Mouse (Mus musculus): ENCODE data around the gene Snf8. TPM values are rescaled to one million over a fixed set of nuclear protein-coding genes. Genes with fewer than 3 reads are reported as not detected.

Gene Snf8
- polyA plus RNA-seq, 3 experiments from 2014 or later: 37.7 to 51.2 (median 42.6) TPM

- ATAC-seq: no peak
These were observed 6.6 kb upstream of the Snf8 start for GRCm38 (mm10) chr11:96028130-96028529.

GRCm38 (mm10) chr11:96030571-96030970, 4.1 kb upstream of the Snf8 start:
- no peak for ATAC-seq

DNA sequence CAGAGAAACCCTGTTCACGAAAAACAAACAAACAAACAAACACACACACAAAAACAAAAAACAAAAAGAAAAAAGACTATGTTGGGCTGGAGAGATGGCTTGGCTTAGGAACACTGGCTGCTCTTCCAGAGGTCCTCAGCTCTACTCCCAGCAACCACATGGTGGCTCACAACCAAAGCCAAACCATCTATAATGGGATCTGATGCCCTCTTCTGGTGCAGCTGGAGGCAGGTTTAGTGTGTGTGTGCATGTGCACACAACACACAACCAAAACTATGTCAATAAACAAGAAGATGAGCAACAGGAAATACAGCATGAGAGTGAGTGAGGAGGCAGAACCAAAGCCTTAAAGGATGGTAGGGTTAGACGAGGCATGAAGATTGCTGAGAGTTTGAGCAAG, 3.0 kb upstream of the Snf8 start:
- no peak for ATAC-seq

GRCm38 (mm10) chr11:96033264-96033663, 1.4 kb upstream of the Snf8 start:
- no peak for ATAC-seq

- peak; percentile 9 for ATAC-seq
These were observed 569 bp upstream of the Snf8 start for GRCm38 (mm10) chr11:96034116-96034515.

DNA sequence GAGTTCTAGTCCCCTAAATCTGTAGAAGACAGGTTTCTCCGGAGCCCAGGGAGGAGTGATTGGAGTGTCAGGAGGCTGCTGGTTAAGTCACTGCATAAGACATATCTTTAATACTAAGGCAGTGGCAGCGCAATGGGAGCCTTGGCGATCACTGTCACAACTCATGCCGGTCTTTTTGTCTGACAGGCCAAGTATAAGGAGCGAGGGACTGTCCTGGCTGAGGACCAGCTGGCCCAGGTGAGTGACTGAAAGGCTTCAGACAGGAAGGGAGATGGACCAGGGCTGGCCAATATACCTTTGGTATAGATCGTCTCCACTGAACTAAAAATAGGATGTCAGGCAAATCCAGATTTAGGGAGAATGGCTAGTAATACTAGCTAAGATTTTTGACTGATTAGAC, 448 bp downstream of the Snf8 start:
- no peak for ATAC-seq

- no peak for ATAC-seq
These were observed 2.8 kb downstream of the Snf8 start for GRCm38 (mm10) chr11:96037499-96037898.

DNA sequence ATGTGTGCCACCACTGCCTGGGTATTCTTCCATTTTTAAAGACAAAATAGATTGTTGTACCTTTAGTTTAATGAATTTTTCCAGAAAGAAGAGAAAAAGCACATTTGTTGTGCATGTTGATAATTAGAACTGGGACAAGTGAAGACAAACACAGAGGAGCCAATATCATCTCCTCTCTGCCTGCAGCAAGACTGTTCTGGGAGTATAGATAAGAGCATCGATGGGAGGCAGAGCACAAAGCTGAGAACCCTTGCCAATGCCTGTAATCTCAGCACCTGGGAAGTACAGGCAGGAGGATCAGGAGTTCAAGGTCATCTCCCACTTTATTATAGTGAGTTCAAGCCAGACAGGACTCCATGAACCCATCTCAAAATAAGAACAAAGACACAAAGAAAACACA, 3.9 kb downstream of the Snf8 start:
- no peak for ATAC-seq

DNA sequence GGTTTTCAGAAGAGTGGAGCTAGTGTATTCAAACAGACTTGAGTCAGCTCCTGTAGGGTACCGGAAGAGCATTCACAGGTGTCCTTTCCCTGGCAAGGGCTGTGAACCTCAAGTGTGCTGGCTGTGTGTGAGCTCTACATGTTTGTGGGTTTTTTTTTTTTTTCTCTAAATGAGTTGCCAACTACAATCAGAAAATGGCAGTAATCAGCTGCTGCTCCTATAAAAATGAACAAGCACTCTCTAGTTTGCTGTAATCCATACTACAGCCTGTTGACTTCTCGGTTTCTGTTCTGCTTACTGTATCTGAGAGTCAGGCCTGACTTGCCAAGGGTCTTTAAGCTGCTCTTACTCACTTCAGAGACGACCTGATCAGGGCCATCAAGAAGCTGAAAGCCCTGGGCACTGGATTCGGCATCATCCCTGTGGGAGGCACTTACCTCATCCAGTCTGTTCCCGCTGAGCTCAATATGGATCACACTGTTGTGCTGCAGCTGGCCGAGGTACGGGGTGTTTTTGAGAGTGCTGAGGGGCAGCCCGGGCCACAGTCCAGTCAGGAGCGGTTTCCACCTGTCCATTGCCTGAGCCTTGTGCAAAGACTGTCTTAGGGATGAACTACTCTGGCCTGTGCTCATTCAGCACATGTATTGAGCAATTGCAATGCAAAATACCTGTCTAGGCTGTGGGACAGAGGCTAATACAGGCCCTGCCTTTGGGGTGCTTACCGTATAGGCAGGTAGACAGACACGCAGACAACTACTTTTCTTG, 10.3 kb downstream of the Snf8 start:
- ATAC-seq: no peak

DNA sequence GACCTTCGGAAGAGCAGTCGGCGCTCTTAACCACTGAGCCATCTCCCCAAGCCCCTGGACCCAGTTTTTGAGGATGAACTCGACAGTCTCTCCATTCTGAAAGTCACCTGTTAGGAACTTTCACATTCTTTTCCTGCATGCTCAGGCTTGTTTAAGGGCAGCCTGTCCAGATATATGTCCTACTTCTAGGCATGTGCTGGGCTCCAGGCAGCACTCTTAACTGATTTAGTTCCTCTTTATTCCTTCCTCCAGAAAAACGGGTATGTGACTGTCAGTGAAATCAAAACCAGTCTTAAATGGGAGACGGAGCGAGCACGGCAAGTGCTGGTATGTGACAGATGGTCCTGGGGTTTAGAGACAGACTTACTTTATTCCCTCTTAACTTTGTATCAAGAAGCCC, 11.3 kb downstream of the Snf8 start:
- no peak for ATAC-seq

GRCm38 (mm10) chr11:96046793-96047192, 12.1 kb downstream of the Snf8 start:
- no peak for ATAC-seq

DNA sequence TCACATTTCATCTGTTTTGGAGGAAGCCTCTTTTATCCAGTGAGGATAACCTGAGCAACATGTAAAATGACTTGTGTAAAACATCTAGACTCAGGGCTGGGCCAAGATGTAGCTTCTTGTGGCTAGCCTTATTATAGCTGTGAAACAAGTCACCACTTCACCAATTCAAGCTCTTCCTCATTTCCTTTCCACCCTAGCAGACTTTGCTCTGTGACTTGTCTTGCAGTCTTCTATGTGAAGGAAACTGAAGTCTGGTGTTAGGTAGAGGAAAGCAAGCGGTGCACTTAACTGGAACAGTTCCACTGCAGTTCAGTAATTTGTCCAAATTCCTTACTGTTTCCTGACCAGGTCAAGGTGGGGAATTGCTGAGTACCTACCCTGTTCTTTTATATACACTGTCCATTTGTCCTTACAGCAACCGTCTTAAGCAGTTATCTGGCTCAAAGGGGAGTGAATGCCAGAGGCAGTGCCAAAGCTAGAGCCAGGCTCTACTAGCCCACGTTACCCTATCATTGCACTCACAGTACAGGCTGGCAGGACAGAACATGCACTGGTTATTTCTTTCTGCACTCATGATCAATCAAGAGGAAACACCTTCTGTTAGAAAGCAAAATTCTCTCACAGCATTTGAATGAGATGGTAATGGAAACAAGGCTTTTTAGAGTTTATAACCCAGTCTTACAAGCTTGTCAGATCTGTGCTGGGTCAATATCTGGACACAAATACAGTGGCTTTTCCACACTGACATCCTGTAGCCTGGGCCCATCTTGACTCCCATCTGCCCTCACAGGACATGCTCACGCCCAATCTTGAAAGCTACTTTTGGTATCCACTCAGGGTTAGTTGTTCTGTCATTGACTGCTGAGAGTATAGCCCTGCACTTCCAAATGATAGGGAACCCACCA, 13.0 kb downstream of the Snf8 start:
- no peak for ATAC-seq

DNA sequence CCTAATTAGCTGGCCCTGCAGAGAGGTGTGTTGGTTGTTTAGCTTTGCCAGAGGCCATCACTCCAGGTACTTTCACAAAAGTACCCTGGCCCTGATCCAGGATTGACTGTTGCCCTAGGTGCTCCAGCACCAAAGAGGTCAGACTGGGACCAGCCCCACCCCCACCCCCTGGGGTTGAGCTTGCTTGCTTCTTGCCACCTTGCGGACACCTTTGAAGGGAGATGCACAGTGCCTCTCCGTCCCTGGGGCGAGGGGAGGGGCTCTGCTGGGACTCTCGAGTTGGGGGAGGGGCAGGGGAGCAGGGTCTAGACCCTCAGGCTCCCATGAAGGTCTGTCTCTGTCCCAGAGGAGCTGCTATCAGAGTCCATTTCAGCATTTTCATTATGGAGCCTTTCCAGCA, 15.3 kb downstream of the Snf8 start:
- ATAC-seq: no peak

GRCm38 (mm10) chr11:96050854-96051253, 16.2 kb downstream of the Snf8 start:
- ATAC-seq: no peak

- peak; percentile 88 for ATAC-seq
These were observed 23.6 kb downstream of the Snf8 start for GRCm38 (mm10) chr11:96058309-96058708.

DNA sequence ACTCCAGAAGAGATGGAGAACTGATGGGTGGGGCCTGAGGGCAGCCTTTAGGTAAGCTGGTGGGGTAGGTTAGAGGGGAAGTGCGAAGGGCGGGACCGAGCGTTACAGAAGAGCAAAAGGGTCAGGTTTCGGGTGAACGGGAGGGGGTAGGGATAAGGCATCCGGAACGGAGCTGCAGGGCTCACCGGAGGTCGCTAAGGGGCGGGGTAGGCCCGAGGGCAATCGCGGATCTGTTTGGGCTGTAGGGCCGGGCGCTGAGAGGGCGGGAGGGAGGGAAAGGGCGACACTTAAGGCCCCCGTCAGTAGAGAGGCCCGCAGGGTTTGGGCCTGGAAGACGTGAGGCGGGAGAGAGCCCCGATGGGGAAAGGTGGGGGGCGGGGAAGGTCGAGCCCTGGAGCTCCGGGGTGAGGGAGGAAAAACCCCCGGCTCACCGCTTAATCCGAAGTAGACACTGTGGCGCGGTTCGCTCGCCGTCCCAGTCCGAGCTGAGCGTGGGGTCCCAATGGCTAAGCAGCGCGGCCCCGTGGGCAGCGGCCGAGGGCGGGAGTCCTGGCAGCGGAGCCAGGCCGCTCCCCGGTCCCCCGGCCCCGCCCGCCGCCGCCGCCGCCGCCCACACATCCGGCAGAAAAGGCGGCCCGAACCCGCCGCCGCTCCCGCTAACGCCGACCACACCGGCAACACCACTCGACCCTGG, 30.0 kb downstream of the Snf8 start:
- peak; percentile 66 for ATAC-seq

- peak; percentile 79 for ATAC-seq
These were observed 30.7 kb downstream of the Snf8 start, which contains the start of gene Ube2z for GRCm38 (mm10) chr11:96065215-96065911. TSS of gene Ube2z (minus strand) at chr11:96065388.

DNA sequence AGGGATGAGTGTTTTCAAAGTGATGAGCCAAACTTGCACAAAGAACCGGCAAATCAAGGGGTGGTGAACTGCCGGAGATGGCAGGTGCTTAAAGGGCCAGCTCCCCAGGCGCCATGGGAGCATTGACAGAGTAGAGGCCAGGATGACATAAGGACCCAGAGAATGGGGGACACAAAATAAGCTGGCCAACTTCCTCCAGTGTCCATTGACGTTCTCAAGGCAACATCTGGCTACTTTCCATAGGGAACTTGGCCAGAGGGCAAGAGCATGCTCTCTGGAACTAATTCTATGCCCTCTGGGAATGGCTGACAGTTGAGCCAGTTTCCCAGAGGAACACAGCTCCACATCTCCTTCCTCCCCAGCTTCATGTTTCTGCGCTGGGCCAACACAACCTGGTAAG, 33.5 kb downstream of the Snf8 start:
- ATAC-seq: no peak

GRCm38 (mm10) chr11:96070353-96070752, 35.7 kb downstream of the Snf8 start:
- no peak for ATAC-seq

DNA sequence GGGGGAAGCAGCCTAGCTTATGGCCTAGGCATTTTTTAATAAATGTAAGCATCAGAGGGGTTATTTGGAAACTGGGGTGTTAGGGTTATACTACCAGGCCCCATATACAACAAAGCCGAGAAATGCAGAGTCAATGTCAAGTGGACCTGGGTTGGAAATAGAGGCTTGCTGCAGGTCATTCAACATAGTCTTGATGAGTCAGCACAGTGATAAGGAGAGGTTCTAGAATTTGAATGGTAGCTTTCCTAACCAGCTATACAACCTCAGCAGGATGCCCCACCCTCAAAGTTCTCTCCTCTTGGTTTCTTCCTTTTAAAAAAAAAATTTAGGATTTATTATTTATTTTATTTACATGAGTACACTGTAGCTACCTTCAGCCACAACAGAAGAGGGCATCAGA, 36.3 kb downstream of the Snf8 start:
- ATAC-seq: no peak

GRCm38 (mm10) chr11:96073295-96073993, 38.8 kb downstream of the Snf8 start:
- no peak for ATAC-seq

All from inflammation-experienced regulatory T-cells, adult 6 months (primary cell).